Mouse (Mus musculus) heart, adult 2 months (tissue): ENCODE measurements around the gene Elmo1.

Experiments used
- CTCF ChIP-seq: fragments of 200-600 bp; IDR thresholded peaks from 2 replicates; pipeline ENCODE4 v1.8.1; 2022; ENCODE audit warnings: antibody characterized with exemption, mild to moderate bottlenecking, moderate library complexity
- POLR2A ChIP-seq: fragments of 200-500 bp; IDR thresholded peaks from 2 replicates; pipeline ENCODE4 v1.6.1; 2011; ENCODE audit warnings: mild to moderate bottlenecking, low read depth, low read length, control low read depth; ENCODE audit not compliant: insufficient read depth

DNA sequence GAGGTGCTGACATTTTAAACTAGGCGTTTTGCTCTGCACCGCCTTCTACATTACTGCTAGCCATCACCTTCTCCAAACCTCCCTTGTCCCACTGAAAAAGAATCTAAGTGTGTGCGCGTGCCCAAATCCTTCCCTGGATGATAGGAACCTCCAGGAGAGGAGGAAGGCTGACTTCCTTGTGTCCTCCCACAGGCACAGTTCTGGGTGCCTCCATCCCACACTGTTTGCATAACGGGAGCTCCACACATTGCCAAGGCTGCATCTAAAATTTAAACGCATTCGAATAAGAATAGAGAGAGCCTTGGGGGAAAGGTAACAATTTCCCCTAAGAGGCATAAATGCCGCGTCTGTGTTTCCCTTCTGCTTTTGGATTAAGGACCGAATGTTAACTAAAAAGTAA is 18.6 kb downstream of the Elmo1 start:
- TF ChIP-seq CTCF (no peak), POLR2A (no peak)
